Mouse (Mus musculus) hematopoietic stem cell, adult 5-6 weeks (primary cell): ENCODE data around the gene Golt1a. TPM values are rescaled to one million over a fixed set of nuclear protein-coding genes. Genes with fewer than 3 reads are reported as not detected.
A peak's percentile ranks its signal among the peaks of the same experiment; 100 is the strongest.

Experiments used
- ATAC-seq, 2 experiments: fragments of 125-278 bp in 1 of 2; replicated peaks in 1 of 2; 2 replicates each; pipeline ENCODE4 v1.8.0; 2016 to 2017; ENCODE audit warnings: inconsistent platforms in 2 of 2, mild to moderate bottlenecking in 2 of 2, moderate number of reproducible peaks in 2 of 2, low read depth in 1 of 2, moderate TSS enrichment in 1 of 2; ENCODE audit not compliant: low FRiP score in 2 of 2, poor library complexity in 2 of 2, severe bottlenecking in 2 of 2, insufficient read depth in 1 of 2, low TSS enrichment in 1 of 2
- total RNA-seq: library from RNA; stranded (forward); fragments of 172-1452, 232-1000 nt; gene quantifications from 2 replicates; pipeline ENCODE4 v1.2.3, GENCODE M21; 2017

The Golt1a gene
- total RNA-seq, 1 experiment from 2014 or later = not detected

DNA sequence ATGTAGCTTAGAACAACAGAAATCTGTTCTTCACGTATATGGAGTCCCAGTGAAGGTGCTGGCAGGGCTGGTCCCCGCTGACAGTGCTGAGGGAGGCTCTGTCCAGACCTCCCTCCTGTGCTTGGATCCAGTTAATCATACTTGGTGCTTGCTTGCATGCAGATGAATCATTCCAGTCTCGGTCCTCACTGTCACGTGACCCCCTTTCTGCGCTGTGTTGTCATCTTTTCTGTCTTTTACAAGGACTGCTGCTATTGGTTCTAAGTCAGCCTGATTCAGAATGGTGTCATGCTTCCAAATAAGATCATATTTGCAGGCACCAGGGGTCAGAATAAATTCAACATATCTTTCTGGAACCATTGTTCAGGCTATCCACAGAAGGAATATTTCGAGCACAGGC is 17.7 kb upstream of the Golt1a start:
- ATAC-seq = no peak

DNA sequence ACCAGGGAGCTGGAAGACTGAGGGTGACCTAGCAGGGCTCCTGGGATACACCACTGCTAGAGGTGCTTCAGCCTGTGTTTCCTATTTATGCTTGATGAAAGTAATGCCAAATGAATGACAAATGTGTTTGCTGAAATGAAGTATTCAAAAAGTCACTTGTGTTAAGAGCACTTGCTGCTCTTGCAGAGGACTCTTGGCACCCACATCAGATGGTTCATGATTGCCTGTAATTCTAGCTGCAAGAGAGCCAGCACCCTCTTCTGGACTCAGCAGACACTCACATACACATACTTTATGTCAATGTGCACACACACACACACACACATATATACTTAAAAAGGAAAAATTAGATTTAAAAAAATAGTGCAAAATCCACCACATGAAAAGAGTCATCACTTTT is 17.0 kb upstream of the Golt1a start:
- no peak for ATAC-seq

DNA sequence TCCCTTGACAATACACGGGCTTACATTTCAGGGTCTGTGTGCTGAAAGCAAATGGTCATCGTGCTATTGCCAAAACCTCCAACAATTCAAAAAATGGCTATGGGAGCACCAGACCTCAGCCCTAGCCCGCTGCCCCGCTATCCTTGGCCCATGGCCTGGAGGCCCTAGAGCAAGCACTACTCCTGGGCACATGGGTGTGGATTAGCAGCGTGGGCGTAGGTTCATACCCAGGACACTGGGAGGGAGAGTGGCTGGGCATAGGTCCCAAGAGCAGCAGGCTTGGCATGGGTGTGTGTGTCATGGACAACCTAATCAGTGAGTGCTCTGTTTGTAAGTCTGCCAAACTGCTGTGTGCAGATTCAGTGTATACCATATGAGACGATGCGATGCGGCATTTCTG is 13.2 kb upstream of the Golt1a start:
- ATAC-seq = no peak

DNA sequence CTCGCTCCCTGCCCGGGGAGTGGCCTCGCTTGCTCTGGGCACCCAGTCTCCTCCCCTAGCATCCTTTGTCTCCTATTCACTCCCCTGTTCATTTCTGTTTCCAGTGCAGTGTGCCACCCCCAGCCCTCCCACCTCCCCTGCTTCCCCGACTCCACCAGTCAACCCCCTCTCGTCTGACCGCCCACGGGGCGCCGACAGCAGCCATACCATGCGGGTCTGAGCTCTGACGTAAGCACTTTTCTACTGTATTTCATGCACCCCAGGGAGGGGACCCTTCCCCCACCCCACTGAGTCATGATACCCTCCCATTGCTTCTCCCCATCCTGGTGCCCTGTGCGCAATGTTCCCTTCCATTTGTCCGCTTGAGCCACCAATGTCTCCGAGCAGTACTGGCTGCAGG is 10.8 kb upstream of the Golt1a start:
- ATAC-seq = no peak

DNA sequence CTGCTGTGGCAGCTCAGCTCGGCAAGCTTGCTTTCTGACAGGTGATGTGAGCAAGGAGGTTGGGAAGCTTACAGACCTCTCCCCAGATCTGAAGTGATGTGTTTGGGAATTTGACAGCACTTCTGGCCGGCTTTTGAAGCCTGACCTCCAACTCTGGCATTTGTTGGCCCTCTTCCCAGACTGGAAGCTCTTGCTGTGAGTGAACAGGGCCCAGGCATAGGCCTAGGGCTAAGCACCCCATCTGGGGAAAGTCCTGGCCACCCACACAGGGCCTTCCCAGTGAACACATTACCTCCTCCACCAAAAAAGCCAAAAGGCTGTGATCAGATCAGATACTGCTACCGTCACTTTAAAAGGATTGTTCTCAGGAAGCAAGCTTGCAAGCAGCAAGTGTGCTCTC is 7.1 kb upstream of the Golt1a start:
- ATAC-seq = no peak

DNA sequence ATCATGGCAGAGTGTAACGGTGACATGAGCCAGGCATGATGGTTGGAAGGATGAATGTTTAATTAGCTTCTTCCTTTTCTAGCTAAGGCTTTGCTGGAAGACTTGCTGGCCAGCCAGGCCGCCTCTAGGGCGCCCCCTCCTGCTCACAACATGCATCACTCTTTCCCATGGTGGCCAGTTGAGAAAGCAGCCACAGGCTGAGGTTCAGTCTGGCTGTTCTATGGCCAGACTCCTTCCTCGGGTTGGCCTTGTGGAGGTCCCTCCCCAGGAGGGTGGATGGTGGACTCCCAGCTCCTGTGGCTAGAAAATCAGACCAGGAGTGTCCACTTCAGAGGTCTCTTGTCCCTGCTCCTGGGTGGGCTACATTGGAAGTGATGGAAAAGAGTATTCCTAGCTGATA is 2.8 kb upstream of the Golt1a start:
- ATAC-seq = peak; percentile 74 to 80

DNA sequence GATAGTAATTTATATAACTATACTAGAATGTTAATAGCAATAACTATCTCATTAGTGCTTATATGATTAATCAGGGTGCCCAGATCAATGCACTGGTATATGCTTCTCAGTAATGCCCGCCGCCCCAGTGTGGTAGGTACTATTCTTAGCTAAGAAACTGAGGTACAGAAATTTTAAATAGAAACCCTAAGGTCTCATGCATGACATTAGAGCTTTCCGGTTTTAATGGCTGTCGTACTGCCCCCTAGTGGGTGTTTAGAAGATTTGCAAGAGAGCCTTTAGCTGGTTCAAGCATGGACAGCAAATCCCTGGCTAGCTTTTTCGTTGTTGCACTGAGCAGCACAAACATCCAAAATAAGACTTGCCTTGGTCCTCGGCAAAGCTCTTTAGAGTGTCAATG is 2.3 kb upstream of the Golt1a start:
- ATAC-seq = peak in 1 of 2 experiments; percentile 66; a peak in 2 of 4 replicates

DNA sequence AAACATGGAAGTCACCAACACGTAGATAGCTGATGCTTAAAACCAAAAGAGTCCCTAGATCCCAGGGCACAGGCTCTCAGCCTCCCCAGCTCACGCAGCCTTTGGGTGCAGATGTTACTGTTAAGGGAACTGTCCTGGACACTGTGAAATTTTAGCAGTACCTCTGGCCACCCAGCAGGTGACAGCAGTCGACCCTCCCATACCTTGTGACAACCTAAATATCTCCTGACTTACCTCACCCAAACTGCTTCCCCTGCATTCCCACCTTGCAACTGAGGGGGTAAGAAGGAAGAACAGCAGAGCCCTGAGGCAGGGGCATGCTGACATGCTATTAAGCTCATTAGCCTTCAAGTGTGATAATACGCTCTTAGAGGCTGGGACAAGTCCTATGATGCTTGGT is 1.6 kb downstream of the Golt1a start:
- no peak for ATAC-seq

DNA sequence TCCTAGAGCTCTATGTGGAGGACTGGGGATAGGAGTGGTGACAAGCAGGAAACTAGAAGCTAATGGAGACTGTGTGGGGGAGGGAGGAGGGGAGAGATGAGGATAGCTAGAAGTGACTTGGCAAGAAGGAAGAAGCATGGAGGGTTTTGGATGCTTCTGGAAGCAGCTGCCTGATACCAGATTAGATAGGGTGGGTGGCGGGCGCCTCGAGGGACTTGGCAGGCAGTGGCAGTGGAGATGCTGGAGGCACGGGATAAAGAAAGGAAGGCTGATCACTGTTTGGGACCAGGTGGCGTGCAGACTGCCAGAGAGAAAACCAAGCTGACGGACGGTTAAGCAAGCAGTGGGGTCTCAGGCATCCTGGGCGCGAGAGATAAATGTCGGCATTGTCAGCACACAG is 2.3 kb downstream of the Golt1a start:
- peak in 1 of 2 experiments; percentile 15; a peak in 1 of 4 replicates for ATAC-seq

DNA sequence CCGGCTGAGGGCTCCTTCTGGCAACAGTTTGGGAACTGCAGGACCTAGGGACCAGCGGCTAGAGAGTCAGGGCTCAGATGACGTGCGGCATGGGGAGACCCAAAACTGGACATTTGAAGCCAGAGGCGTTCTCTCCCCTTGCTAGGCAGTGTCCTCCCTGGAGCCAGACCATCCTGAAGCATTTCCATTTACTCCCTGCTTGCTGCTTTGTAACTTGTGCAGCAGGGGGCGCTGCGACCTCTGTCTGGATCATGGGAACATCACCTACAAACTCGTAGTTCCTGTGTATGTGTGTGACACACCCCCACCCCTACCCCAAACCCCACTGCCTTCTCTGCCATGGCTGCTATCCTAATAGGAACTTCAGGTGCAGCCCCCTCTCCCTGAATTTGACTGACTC is 4.8 kb downstream of the Golt1a start:
- peak; percentile 49 to 76; a peak in 3 of 4 replicates for ATAC-seq

DNA sequence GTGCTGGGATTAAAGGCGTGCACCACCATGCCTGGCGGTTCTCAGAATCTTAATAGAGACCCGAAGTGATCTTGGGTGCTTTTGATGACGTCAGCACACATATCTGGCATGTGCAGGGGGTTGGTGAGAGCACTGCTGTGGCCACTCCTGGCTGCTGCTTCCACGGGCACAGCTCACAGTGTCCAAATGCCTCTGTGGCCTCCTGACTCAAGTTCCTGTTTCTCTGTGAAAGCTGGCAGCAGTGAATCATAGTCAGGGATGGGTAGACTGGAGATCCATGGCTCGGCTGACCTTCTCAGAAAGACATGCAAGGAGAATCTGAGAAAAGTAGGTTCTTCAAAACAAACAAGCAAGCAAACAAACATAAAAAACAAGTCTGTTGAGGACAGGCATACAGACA is 6.2 kb downstream of the Golt1a start:
- ATAC-seq = no peak

DNA sequence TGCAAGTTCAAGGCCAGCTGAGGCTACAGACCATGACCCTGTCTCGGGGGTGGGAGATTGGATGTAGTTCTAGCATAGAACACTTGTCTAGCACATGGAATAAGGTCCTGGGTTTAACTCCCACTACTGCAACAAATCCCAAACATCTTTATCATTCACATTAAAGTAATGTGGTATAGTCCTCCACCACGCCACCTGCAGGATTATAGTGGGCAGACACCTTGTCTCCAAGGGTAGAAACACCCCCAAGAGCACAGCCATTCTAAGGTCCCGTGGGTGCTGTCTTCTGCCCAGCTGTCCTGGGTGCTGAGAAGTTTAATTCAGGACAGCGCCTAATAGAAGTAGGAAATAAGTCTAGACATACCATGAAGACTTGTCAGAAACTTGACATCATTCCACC is 7.0 kb downstream of the Golt1a start:
- no peak for ATAC-seq

DNA sequence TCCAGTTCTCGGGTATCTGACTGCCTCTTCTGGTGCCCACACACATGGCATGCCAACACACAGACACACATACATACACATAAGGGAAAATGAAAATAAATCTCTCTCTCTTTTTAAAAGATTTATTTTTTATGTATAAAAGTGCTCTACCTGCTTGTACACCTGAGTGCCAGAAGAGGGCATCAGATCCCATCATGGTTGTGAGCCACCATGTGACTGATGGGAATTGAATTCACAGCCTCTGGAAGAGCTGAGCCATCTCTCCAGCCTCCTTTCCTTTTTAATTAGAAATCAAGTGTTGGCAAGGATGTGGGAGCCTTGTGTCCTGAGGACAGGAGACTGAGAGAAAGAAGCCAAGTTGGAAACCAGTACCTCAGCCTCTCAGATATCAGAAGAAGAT is 7.5 kb downstream of the Golt1a start:
- no peak for ATAC-seq

DNA sequence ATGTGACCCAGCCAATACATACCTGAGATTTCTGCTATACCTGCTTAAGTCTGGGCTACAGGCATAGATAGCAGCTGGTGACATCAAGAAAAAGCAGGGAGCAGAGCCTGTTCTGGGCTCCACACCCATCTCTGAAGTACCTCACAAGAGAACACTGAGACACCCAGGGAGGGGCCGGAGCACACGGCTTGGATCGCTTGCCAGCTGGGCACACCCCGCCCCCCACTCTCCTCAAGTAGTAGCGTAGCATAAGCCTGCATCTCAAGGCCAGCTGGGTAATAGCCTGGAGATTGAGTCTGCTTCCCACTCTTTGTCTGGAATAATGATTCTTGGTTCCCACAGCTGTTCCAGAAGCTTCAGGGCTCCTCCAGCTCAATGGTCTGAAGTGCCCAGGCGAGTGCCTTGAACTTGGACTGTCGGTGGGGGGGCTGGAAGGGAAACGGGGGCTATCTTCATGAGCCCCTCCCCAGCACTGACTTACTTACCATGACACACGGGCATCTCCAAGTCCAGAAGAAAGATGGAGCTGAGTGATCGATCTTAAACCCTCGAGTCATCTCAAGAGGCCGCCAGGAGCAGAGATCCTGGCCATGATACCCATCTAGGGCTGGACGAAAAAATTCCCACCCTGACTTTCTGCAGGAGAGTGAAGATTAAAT is 11.8 kb downstream of the Golt1a start, which contains the start of gene Kiss1:
Gene Kiss1 (plus strand): TSS at position 609 of the 659 bp plus-strand sequence.
- ATAC-seq = no peak

DNA sequence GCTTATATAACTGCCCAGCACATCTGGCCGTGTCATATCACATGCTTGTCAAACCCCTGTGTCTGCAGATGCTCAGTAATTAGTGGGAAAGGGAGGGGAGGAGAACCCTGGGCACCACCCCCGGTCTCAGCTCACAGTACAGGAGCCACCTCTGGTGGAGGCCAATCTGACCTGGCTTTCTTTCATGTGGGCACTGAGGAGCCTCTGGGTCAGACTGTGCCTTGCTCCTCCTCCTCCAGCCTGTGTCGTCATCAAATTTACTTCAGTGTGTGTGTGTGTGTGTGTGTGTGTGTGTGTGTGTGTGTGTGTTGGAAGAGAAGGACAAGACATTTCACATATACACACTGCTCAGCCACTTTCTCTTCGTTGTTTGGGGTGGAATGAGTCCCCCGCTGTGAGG is 13.7 kb downstream of the Golt1a start:
- ATAC-seq = no peak

DNA sequence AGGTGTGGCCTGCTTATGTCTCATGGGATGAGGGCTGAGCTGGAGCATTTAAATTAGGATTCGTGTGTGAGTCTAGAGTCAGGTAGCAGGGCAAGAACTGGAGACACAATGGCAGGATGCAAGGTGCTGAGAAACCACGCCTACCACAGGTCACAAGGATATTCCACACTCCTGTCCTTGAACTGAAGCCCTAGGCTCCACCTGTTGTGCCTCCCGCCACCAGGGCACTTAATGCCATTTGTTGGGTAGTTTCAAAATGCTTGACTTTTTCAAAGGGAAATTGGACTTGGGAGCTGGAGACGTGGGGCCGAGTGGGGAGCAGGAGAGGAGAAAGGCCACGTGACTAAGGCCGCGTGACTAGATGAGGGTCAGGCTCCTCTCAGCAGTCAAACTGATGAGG is 16.4 kb downstream of the Golt1a start:
- ATAC-seq = no peak

DNA sequence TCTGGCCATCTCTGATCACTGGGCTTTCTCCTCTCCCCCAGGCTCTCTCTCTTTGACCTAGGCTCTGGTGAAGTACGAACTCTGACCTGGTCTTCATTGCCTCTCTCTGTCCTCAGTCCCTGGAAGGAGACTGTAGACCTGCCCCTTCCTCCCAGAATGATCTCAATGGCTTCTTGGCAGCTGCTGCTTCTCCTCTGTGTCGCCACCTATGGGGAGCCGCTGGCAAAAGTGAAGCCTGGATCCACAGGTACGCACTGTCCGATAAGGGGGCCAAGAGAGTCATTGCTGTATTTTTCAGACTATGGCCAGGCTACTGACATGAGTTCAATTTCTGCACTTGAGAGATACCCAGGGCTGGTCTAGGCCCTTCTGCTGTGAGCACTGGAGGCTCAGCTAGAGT is 17.5 kb downstream of the Golt1a start:
- no peak for ATAC-seq

DNA sequence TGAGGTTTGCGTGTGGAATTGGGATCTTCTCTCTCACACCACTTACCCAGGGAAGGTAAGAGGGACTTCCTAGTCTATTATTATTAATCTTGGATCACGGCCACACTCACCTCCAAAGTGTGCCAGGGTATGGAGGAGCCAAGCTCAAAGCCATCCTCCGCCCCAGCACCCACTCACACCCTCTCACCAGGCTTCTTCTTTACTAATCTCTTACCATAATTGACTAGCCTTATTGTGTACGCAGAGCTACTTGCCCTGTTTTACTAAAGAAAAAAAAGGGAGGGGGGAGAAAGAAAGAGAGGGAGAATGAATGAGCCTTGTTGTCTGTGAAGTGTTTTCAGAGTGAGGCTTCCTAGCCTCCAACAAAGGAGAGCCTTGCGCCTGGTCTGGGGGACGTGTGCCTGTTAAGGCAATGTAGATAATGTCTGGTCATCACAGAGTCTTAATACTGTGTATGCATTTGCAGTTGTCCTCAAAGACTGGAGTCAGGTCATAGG is 18.7 kb downstream of the Golt1a start:
- ATAC-seq = no peak

DNA sequence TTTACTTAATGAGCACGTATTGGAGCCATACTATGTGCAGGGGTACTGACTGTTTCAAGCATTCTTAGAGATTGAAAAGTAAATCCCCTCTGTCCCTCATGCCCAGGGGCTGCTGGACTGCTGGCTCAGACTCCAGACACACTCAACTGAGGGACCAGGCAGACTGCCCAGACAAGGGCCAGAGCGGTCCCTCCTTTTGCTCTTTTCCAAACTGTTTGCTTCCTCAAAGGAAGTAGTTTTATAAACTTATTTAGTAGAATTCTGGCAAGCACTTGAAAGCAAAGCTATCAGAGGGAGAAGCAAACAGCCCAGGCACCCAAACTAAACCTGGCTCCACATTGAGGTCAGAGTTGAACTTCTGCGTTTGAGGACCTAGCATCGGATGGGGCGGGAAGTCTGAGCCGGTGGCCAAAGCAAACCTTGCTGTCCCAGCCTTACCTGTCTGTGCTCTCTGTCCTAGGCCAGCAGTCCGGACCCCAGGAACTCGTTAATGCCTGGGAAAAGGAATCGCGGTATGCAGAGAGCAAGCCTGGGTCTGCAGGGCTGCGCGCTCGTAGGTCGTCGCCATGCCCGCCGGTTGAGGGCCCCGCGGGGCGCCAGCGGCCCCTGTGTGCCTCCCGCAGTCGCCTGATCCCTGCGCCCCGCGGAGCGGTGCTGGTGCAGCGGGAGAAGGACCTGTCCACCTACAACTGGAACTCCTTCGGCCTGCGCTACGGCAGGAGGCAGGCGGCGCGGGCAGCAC is 19.5 kb downstream of the Golt1a start:
- peak in 1 of 2 experiments; percentile 17; a peak in 1 of 4 replicates for ATAC-seq
